Mouse (Mus musculus) MEL (cell line): Measurements from ENCODE around the gene Jdp2. TPM values are rescaled to one million over a fixed set of nuclear protein-coding genes. Genes with fewer than 3 reads are reported as not detected.

Experiments
- DNase-seq: peaks from one replicate; pipeline ENCODE4 v3.0.0; 2011; ENCODE audit warnings: low read depth, low spot score
- H3K27ac ChIP-seq: 2 replicates; pipeline ENCODE4 v1.5.1; 2012; ENCODE audit warnings: low read depth, mild to moderate bottlenecking, control low read depth, low read length, moderate library complexity; ENCODE audit not compliant: control insufficient read depth
- H3K27me3 ChIP-seq, 2 experiments: fragments of 150-350 bp in 1 of 2; sonication (generic) in 1 of 2; 2 replicates each; pipeline ENCODE4 v1.6.1; 2012; ENCODE audit warnings: low read length in 2 of 2, mild to moderate bottlenecking in 2 of 2, improper control_type of control experiment in 1 of 2, moderate library complexity in 1 of 2; ENCODE audit not compliant: insufficient read depth in 2 of 2, control insufficient read depth in 1 of 2
- H3K36me3 ChIP-seq, 2 experiments: 2 replicates each; pipeline ENCODE4 v1.6.1; 2012 to 2014; ENCODE audit warnings: low read length in 2 of 2, improper control_type of control experiment in 1 of 2, inconsistent platforms in 1 of 2, mild to moderate bottlenecking in 1 of 2; ENCODE audit not compliant: insufficient read depth in 2 of 2, control insufficient read depth in 1 of 2
- H3K4me1 ChIP-seq, 2 experiments: fragments of 150-350 bp in 1 of 2; sonication (generic) in 1 of 2; 2 replicates each; pipeline ENCODE4 v1.6.1; 2012; ENCODE audit warnings: low read length in 2 of 2, improper control_type of control experiment in 1 of 2, mild to moderate bottlenecking in 1 of 2; ENCODE audit not compliant: insufficient read depth in 2 of 2, control insufficient read depth in 1 of 2
- H3K4me3 ChIP-seq, 2 experiments: fragments of 150-350 bp in 1 of 2; sonication (generic) in 1 of 2; 2 replicates each; pipeline ENCODE4 v1.5.1; 2012; ENCODE audit warnings: low read depth in 2 of 2, low read length in 2 of 2, mild to moderate bottlenecking in 2 of 2, moderate library complexity in 2 of 2, control low read depth in 1 of 2, improper control_type of control experiment in 1 of 2; ENCODE audit not compliant: control insufficient read depth in 1 of 2, insufficient read depth in 1 of 2
- H3K79me2 ChIP-seq: 2 replicates; pipeline ENCODE4 v1.6.1; 2012; ENCODE audit warnings: mild to moderate bottlenecking, low read length, moderate library complexity; ENCODE audit not compliant: control insufficient read depth, poor library complexity, insufficient read depth
- H3K9ac ChIP-seq: 2 replicates; pipeline ENCODE4 v1.6.1; 2012; ENCODE audit warnings: low read depth, mild to moderate bottlenecking, control low read depth, low read length, moderate library complexity; ENCODE audit not compliant: control insufficient read depth, poor library complexity, severe bottlenecking
- H3K9me3 ChIP-seq: fragments of 150-350 bp; sonication (generic); replicated peaks from 2 replicates; pipeline ENCODE4 v1.6.1; 2012; ENCODE audit warnings: mild to moderate bottlenecking, low read length, improper control_type of control experiment, moderate library complexity; ENCODE audit not compliant: insufficient read depth
- BHLHE40 ChIP-seq: IDR thresholded peaks from 2 replicates; pipeline ENCODE4 v1.6.1; 2012; ENCODE audit warnings: low read depth, mild to moderate bottlenecking, inconsistent platforms, low read length, improper control_type of control experiment, borderline replicate concordance
- CHD1 ChIP-seq: IDR thresholded peaks from 2 replicates; pipeline ENCODE4 v1.6.1; 2012; ENCODE audit warnings: low read depth, mild to moderate bottlenecking, inconsistent platforms, low read length, improper control_type of control experiment
- CHD2 ChIP-seq: IDR thresholded peaks from 2 replicates; pipeline ENCODE4 v1.6.1; 2011; ENCODE audit warnings: low read length, improper control_type of control experiment
- CTCF ChIP-seq, 3 experiments: IDR thresholded peaks in 2 of 3; conservative IDR thresholded peaks in 1 of 3; 2 replicates each; pipeline ENCODE4 v1.5.1; 2011 to 2012; ENCODE audit warnings: low read length in 3 of 3, low read depth in 2 of 3, mild to moderate bottlenecking in 2 of 3, improper control_type of control experiment in 1 of 3, inconsistent platforms in 1 of 3, mixed read lengths in 1 of 3, moderate library complexity in 1 of 3; ENCODE audit not compliant: control insufficient read depth in 1 of 3, insufficient read depth in 1 of 3, poor library complexity in 1 of 3, severe bottlenecking in 1 of 3
- E2F4 ChIP-seq: IDR thresholded peaks from 2 replicates; pipeline ENCODE4 v1.6.1; 2011; ENCODE audit warnings: low read depth, low read length, improper control_type of control experiment, borderline replicate concordance
- ELF1 ChIP-seq: IDR thresholded peaks from 2 replicates; pipeline ENCODE4 v1.6.1; 2014; ENCODE audit warnings: low read depth, mild to moderate bottlenecking, inconsistent platforms, low read length, improper control_type of control experiment, moderate library complexity
- EP300 ChIP-seq, 2 experiments: IDR thresholded peaks; 2 replicates each; pipeline ENCODE4 v1.6.1; 2011; ENCODE audit warnings: improper control_type of control experiment in 2 of 2, low read length in 2 of 2, low read depth in 1 of 2, mild to moderate bottlenecking in 1 of 2
- ETS1 ChIP-seq: IDR thresholded peaks from 2 replicates; pipeline ENCODE4 v1.6.1; 2012; ENCODE audit warnings: low read depth, mild to moderate bottlenecking, inconsistent platforms, low read length, improper control_type of control experiment, moderate library complexity
- GABPA ChIP-seq: IDR thresholded peaks from 2 replicates; pipeline ENCODE4 v1.6.1; 2012; ENCODE audit warnings: low read depth, mild to moderate bottlenecking, inconsistent platforms, low read length, improper control_type of control experiment, moderate library complexity
- GATA1 ChIP-seq: IDR thresholded peaks from 2 replicates; pipeline ENCODE4 v1.6.1; 2011; ENCODE audit warnings: low read depth, low read length, improper control_type of control experiment
- HCFC1 ChIP-seq: IDR thresholded peaks from 2 replicates; pipeline ENCODE4 v1.6.1; 2012; ENCODE audit warnings: low read depth, mild to moderate bottlenecking, inconsistent platforms, low read length, improper control_type of control experiment, moderate library complexity
- JUND ChIP-seq: IDR thresholded peaks from 2 replicates; pipeline ENCODE4 v1.6.1; 2011; ENCODE audit warnings: low read depth, mild to moderate bottlenecking, improper control_type of control experiment, low read length
- KAT2A ChIP-seq: conservative IDR thresholded peaks from 2 replicates; pipeline ENCODE4 v1.6.1; 2012; ENCODE audit warnings: low read depth, low read length, improper control_type of control experiment, inconsistent platforms
- MAFK ChIP-seq: IDR thresholded peaks from 2 replicates; pipeline ENCODE4 v1.6.1; 2011; ENCODE audit warnings: low read depth, mild to moderate bottlenecking, low read length, improper control_type of control experiment, borderline replicate concordance
- MAX ChIP-seq: IDR thresholded peaks from 2 replicates; pipeline ENCODE4 v1.6.1; 2011; ENCODE audit warnings: low read length, improper control_type of control experiment
- MAZ ChIP-seq: IDR thresholded peaks from 2 replicates; pipeline ENCODE4 v1.6.1; 2012; ENCODE audit warnings: low read depth, mild to moderate bottlenecking, inconsistent platforms, low read length, improper control_type of control experiment
- MEF2A ChIP-seq: IDR thresholded peaks from 2 replicates; pipeline ENCODE4 v1.6.1; 2014; ENCODE audit warnings: low read depth, mild to moderate bottlenecking, inconsistent platforms, low read length, improper control_type of control experiment; ENCODE audit not compliant: poor library complexity, insufficient replicate concordance, severe bottlenecking; ENCODE audit errors: extremely low read depth
- MXI1 ChIP-seq: IDR thresholded peaks from 2 replicates; pipeline ENCODE4 v1.6.1; 2011; ENCODE audit warnings: mild to moderate bottlenecking, low read depth, low read length, improper control_type of control experiment
- MYB ChIP-seq: IDR thresholded peaks from 2 replicates; pipeline ENCODE4 v1.6.1; 2011; ENCODE audit warnings: mild to moderate bottlenecking, low read depth, low read length, improper control_type of control experiment
- MYC ChIP-seq: IDR thresholded peaks from 2 replicates; pipeline ENCODE4 v1.6.1; 2011; ENCODE audit warnings: low read depth, mild to moderate bottlenecking, low read length, improper control_type of control experiment, moderate library complexity
- NELFE ChIP-seq: IDR thresholded peaks from 2 replicates; pipeline ENCODE4 v1.6.1; 2011; ENCODE audit warnings: low read depth, low read length, improper control_type of control experiment
- NRF1 ChIP-seq: IDR thresholded peaks from 2 replicates; pipeline ENCODE4 v1.6.1; 2014; ENCODE audit warnings: low read depth, mild to moderate bottlenecking, inconsistent platforms, low read length, improper control_type of control experiment, moderate library complexity; ENCODE audit not compliant: poor library complexity, insufficient read depth, severe bottlenecking
- POLR2A ChIP-seq, 2 experiments: IDR thresholded peaks; 2 replicates each; pipeline ENCODE4 v1.6.1; 2011 to 2012; ENCODE audit warnings: low read length in 2 of 2, mild to moderate bottlenecking in 2 of 2, control low read depth in 1 of 2, improper control_type of control experiment in 1 of 2, low read depth in 1 of 2, moderate library complexity in 1 of 2; ENCODE audit not compliant: control insufficient read depth in 1 of 2, insufficient read depth in 1 of 2, poor library complexity in 1 of 2
- POLR2AphosphoS2 ChIP-seq: IDR thresholded peaks from 2 replicates; pipeline ENCODE4 v1.6.1; 2011; ENCODE audit warnings: low read length, improper control_type of control experiment
- POLR2AphosphoS5 ChIP-seq: IDR thresholded peaks from 2 replicates; pipeline ENCODE4 v1.6.1; 2012; ENCODE audit warnings: low read depth, borderline replicate concordance, mild to moderate bottlenecking, inconsistent platforms, low read length, moderate library complexity, mixed read lengths
- SIN3A ChIP-seq: IDR thresholded peaks from 2 replicates; pipeline ENCODE4 v1.6.1; 2012; ENCODE audit warnings: low read length, improper control_type of control experiment, inconsistent platforms
- SMC3 ChIP-seq: IDR thresholded peaks from 2 replicates; pipeline ENCODE4 v1.6.1; 2011; ENCODE audit warnings: low read depth, low read length, improper control_type of control experiment
- TAL1 ChIP-seq: IDR thresholded peaks from 2 replicates; pipeline ENCODE4 v1.6.1; 2012; ENCODE audit warnings: mild to moderate bottlenecking, inconsistent platforms, low read length, moderate library complexity, mixed read lengths
- TBP ChIP-seq: IDR thresholded peaks from 2 replicates; pipeline ENCODE4 v1.8.0; 2011; ENCODE audit warnings: low read depth, low read length, improper control_type of control experiment
- TCF12 ChIP-seq: IDR thresholded peaks from 2 replicates; pipeline ENCODE4 v1.6.1; 2014; ENCODE audit warnings: low read depth, mild to moderate bottlenecking, inconsistent platforms, low read length, improper control_type of control experiment, moderate library complexity
- UBTF ChIP-seq: IDR thresholded peaks from 2 replicates; pipeline ENCODE4 v1.6.1; 2012; ENCODE audit warnings: low read depth, mild to moderate bottlenecking, inconsistent platforms, low read length, improper control_type of control experiment, moderate library complexity, borderline replicate concordance; ENCODE audit not compliant: insufficient read depth
- USF1 ChIP-seq: IDR thresholded peaks from 2 replicates; pipeline ENCODE4 v1.6.1; 2014; ENCODE audit warnings: low read depth, mild to moderate bottlenecking, inconsistent platforms, low read length, improper control_type of control experiment, moderate library complexity
- USF2 ChIP-seq, 2 experiments: IDR thresholded peaks; 2 replicates each; pipeline ENCODE4 v1.6.1; 2011 to 2012; ENCODE audit warnings: improper control_type of control experiment in 2 of 2, low read length in 2 of 2, borderline replicate concordance in 1 of 2, inconsistent platforms in 1 of 2, low read depth in 1 of 2, mild to moderate bottlenecking in 1 of 2; ENCODE audit not compliant: insufficient read depth in 1 of 2
- ZC3H11A ChIP-seq: IDR thresholded peaks from 2 replicates; pipeline ENCODE4 v1.6.1; 2012; ENCODE audit warnings: low read depth, mild to moderate bottlenecking, inconsistent platforms, low read length, improper control_type of control experiment
- ZMIZ1 ChIP-seq: IDR thresholded peaks from 2 replicates; pipeline ENCODE4 v1.6.1; 2012; ENCODE audit warnings: low read depth, mild to moderate bottlenecking, inconsistent platforms, low read length, improper control_type of control experiment, moderate library complexity
- ZNF384 ChIP-seq: IDR thresholded peaks from 2 replicates; pipeline ENCODE4 v1.6.1; 2012; ENCODE audit warnings: low read depth, mild to moderate bottlenecking, inconsistent platforms, low read length, improper control_type of control experiment
- polyA plus RNA-seq, 2 experiments: library from polyadenylated mRNA; stranded (reverse) in 1 of 2; unstranded in 1 of 2; fragments of >175 nt in 1 of 2; fragments of >200 nt in 1 of 2; gene quantifications; 2 replicates each; pipeline versions ENCODE4 v1.2.1 to v1.2.4; 2012; ENCODE audit warnings: low replicate concordance in 2 of 2, low read depth in 1 of 2; ENCODE audit not compliant: insufficient read length in 2 of 2, insufficient read depth in 1 of 2, missing spikeins in 1 of 2
- total RNA-seq: library from RNA; depleted of rRNA; stranded (reverse); fragments of 300-350 nt; gene quantifications from 2 replicates; pipeline ENCODE4 v1.2.3, GENCODE M21; 2012

Jdp2 gene
- total and polyA plus RNA-seq, 3 experiments = 2.3 to 9.1 TPM; not detected in 1

DNA sequence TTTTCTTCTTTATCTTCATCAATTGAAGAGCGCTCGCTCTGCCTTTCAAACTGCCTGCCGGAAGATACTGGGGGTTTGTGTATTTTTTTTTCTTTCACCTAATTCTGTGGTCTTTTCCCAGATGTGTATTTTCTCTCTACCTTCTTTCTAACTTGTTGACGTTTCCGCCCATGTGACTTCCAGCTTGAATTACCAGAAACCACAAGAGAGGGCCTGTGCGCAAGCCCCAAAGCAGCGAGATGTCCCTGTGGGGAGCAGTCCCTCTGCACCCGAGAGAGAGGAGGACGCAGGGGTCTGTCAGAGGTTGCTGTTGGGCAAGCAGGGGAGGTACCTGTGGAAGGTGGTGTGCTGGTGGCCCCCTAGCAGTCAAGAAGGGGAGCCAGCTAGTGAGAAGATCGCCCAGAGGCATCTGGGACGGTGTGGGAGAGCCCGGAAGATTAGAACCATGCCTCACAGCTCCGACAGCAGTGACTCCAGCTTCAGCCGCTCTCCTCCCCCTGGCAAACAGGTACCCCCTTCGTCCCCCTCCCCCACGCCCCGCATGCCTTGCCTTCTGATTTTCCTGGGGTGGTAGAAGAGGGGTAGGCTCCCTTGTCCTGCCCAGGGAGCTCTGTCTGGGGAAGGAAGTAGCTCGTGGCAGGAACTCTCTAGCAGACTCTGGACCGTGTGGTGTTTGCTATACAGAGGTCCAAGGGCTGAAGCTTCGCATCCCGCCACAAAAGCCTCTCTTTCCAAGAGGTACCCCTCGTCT, 87.8 kb downstream of the Jdp2 start, which contains the start of gene Batf:
TSS of gene Batf (plus strand) at position 204 of the 751 bp plus-strand sequence.
- DNase-seq = peak; percentile 61
- H3K79me2 ChIP-seq = peaks cover 2% of the 10 kb centered on the region; the same call in 1 of the 2 replicates
- H3K27me3 ChIP-seq = no peaks in the 10 kb centered on the region
- H3K36me3 ChIP-seq = no peaks in the 10 kb centered on the region
- no peaks in the 10 kb centered on the region for H3K9me3 ChIP-seq
- peak within 1 kb of the TSS; percentile 41; the same call in 1 of the 2 replicates for H3K27ac ChIP-seq
- peaks cover 0 to 11% of the 10 kb centered on the region in 2 experiments; a peak in 1 of 4 replicates for H3K4me1 ChIP-seq
- peak within 1 kb of the TSS; percentile 88 for H3K9ac ChIP-seq
- H3K4me3 ChIP-seq = peak within 1 kb of the TSS; percentile 71 to 81
- TF ChIP-seq E2F4 (no peak), MAX (peak; percentile 42; the same call in 1 of the 2 replicates), HCFC1 (no peak), USF2 (IDR thresholded peaks at IDR 0.05; ENCODE audit: borderline replicate concordance in 1 of 2, insufficient read depth in 1 of 2, low read depth in 1 of 2, low read length in 2 of 2) (peak in 1 of 2 experiments; percentile 41; a peak in 1 of 4 replicates), CHD1 (no peak), CTCF (IDR thresholded peaks at IDR 0.05 in 2 of 3, conservative IDR thresholded peaks at IDR 0.05 in 1 of 3; ENCODE audit: control insufficient read depth in 1 of 3, insufficient read depth in 1 of 3, low read depth in 2 of 3, low read length in 3 of 3, poor library complexity in 1 of 3, severe bottlenecking in 1 of 3) (no peak), TBP (peak; percentile 45; the same call in 1 of the 2 replicates), MYC (no peak), JUND (no peak), MYB (no peak), ELF1 (no peak), POLR2AphosphoS2 (no peak), KAT2A (no peak), ZNF384 (no peak), ZC3H11A (no peak), BHLHE40 (no peak), NRF1 (peak; percentile 50; the same call in 1 of the 2 replicates), MAZ (0 out of 2 replicates have a peak, but pooled peaks have one; percentile 5), EP300 (IDR thresholded peaks at IDR 0.05; ENCODE audit: low read depth in 1 of 2, low read length in 2 of 2) (no peak), GABPA (no peak), ETS1 (no peak), UBTF (no peak), TAL1 (no peak), GATA1 (no peak), POLR2AphosphoS5 (no peak), MEF2A (no peak), MAFK (no peak), SMC3 (no peak), CHD2 (no peak), MXI1 (peak; percentile 72; the same call in 1 of the 2 replicates), NELFE (no peak), USF1 (peak; percentile 90), TCF12 (0 out of 2 replicates have a peak, but pooled peaks have one; percentile 9), POLR2A (IDR thresholded peaks at IDR 0.05; ENCODE audit: control insufficient read depth in 1 of 2, insufficient read depth in 1 of 2, low read depth in 1 of 2, low read length in 2 of 2, poor library complexity in 1 of 2) (peak in 1 of 2 experiments; percentile 62; a peak in 2 of 4 replicates), ZMIZ1 (no peak), SIN3A (peak; percentile 71)
